In the genomic region with DNA sequence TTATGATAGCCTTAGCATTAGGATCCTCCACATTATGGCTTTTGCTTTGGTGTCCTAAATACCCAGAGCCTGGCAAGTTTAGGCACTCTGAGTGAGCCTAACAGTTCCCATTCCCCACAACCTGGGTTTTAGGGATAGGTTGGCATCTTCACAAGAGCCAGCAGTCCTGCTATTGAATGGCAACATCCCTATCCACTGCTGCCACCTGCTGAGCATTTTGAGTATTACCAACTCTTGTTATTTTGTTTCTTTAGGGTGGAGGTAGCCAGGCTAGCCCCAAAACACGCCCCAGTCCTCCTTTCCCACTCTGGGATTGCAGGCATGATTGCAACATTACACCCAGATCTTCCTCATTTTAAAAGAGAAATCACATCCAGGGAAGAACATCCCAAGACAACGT, we compare ENCODE assay signal across 8 mouse cellular contexts. TPM values are rescaled to one million over a fixed set of nuclear protein-coding genes. Genes with fewer than 3 reads are reported as not detected.
DNase-seq lines count a peak whose midpoint lies in the region; ATAC-seq and TF ChIP-seq lines count a peak whose summit lies in the region.
"Not testable (repeated sequence)": the region's sequence is repeated elsewhere in the genome, so short reads cannot be mapped to it uniquely, and the experiment has no call there.

No protein-coding gene starts in this region.

- H3K27me3 ChIP-seq in hindbrain, embryonic 16.5 days (replicated peaks; ENCODE audit: control insufficient read depth, insufficient read depth, low read length); neural tube, embryonic 12.5 days (replicated peaks): not testable (repeated sequence)

- WGBS in hindbrain, embryonic 16.5 days, result 41% methylated on average over 2 of the region's 2 CpGs
- 40% methylated on average over 2 of the region's 2 CpGs for WGBS in neural tube, embryonic 12.5 days

- H3K9ac ChIP-seq in hindbrain, embryonic 16.5 days (ENCODE audit: low read depth, low read length); neural tube, embryonic 12.5 days: not testable (repeated sequence)

- not testable (repeated sequence) for H3K4me1 ChIP-seq in cortical plate, adult 2 months (ENCODE audit: control insufficient read depth, insufficient read depth, low read length); hindbrain, embryonic 16.5 days (ENCODE audit: control insufficient read depth, insufficient read depth, low read depth, low read length); neural tube, embryonic 12.5 days

- peak; percentile 17 for DNase-seq in Muller cell, postnatal 12 days (ENCODE audit: inconsistent ontology term)
- peak; percentile 9 to 49 for DNase-seq in frontal cortex, postnatal 36 days (ENCODE audit: low spot score in 2 of 2)
- peak; percentile 5 to 34 for DNase-seq in layer of hippocampus, postnatal 25 days (ENCODE audit: extremely low spot score in 1 of 2, low spot score in 1 of 2)
- DNase-seq in lung, adult 18-20 months, result peak; percentile 2 to 3
- peak; percentile 6 for DNase-seq in thymus, postnatal 4 days

- TF ChIP-seq CTCF in cortical plate, adult 2 months (IDR thresholded peaks at IDR 0.05; ENCODE audit: extremely low read depth, insufficient read depth, low read length), result peak; percentile 36

- H3K4me2 ChIP-seq in hindbrain, embryonic 16.5 days (ENCODE audit: low read length); neural tube, embryonic 12.5 days (replicated peaks): not testable (repeated sequence)

- TF ChIP-seq POLR2A in cortical plate, adult 2 months (IDR thresholded peaks at IDR 0.05; ENCODE audit: extremely low read depth, insufficient read depth, low read length), result not testable (repeated sequence)

- H3K4me3 ChIP-seq in cortical plate, adult 2 months (ENCODE audit: insufficient read depth, low read length); hindbrain, embryonic 16.5 days (ENCODE audit: low read length); neural tube, embryonic 12.5 days: not testable (repeated sequence)

- ATAC-seq in hindbrain, embryonic 16.5 days, result peak; percentile 48; the same call in 1 of the 2 replicates
- ATAC-seq in neural tube, embryonic 12.5 days (ENCODE audit: low FRiP score, low read depth), result peak; percentile 48; the same call in 1 of the 2 replicates

- H3K27ac ChIP-seq in cortical plate, adult 2 months (ENCODE audit: insufficient read depth, low read length); hindbrain, embryonic 16.5 days (ENCODE audit: low read depth, low read length); neural tube, embryonic 12.5 days: not testable (repeated sequence)

- not testable (repeated sequence) for H3K36me3 ChIP-seq in hindbrain, embryonic 16.5 days (ENCODE audit: control insufficient read depth, insufficient read depth, low read length); neural tube, embryonic 12.5 days

- not testable (repeated sequence) for H3K9me3 ChIP-seq in hindbrain, embryonic 16.5 days (ENCODE audit: control insufficient read depth, low read length); neural tube, embryonic 12.5 days

RNA-seq across cellular contexts. Expression of gene Ear1, which starts 14.8 kb away (rescaled TPM):
- not detected in 2 replicates for polyA plus RNA-seq in cortical plate, adult 2 months (2012; rRNA removed)
- not detected in 2 replicates for polyA plus RNA-seq in hindbrain, embryonic 16.5 days (2015; fragmentation: Nextera tagmentation; extraction: Ambion mirVana)
- total RNA-seq in layer of hippocampus, postnatal 25 days (2021), result not detected
- 0.56 TPM in 1 of 2 replicates, not detected in the other for polyA plus RNA-seq in neural tube, embryonic 12.5 days (2016; fragmentation: Nextera tagmentation; extraction: Ambion mirVana)
